Mouse (Mus musculus) mouse trophoblast stem cell (cell line): ENCODE measurements around the gene Zcchc2.

Experiments used
- in situ Hi-C, 2 experiments: fragments of 300-500 bp; cut with MseI, MboI; formaldehyde crosslinking; loops; 2 replicates in 1 of 2; 3 replicates in 1 of 2; pipeline ENCODE4 v1.15.1; 2025

Zcchc2 gene

GRCm38 (mm10) chr1:106071237-106072070 lies 81.2 kb downstream of the Zcchc2 start:
- in situ Hi-C loops = loop anchor here (5.0 to 10.0 kb wide), 2 partner anchors 321 to 323 kb away; no protein-coding TSS in a partner anchor

GRCm38 (mm10) chr1:106072071-106072440 lies 81.8 kb downstream of the Zcchc2 start:
- in situ Hi-C loops = loop anchor here (5.0 to 10.0 kb wide), 2 partner anchors 320 to 323 kb away; no protein-coding TSS in a partner anchor

- in situ Hi-C loops = loop anchor here (5.0 to 10.0 kb wide), 2 partner anchors 319 to 322 kb away; no protein-coding TSS in a partner anchor
These were observed 83.0 kb downstream of the Zcchc2 start for GRCm38 (mm10) chr1:106073166-106073565.

GRCm38 (mm10) chr1:106074141-106074540 lies 83.9 kb downstream of the Zcchc2 start:
- in situ Hi-C loops = loop anchor here (5.0 to 10.0 kb wide), 2 partner anchors 318 to 321 kb away; no protein-coding TSS in a partner anchor

- in situ Hi-C loops = loop anchor here (5.0 to 10.0 kb wide), 2 partner anchors 318 to 320 kb away; no protein-coding TSS in a partner anchor
These were observed 84.5 kb downstream of the Zcchc2 start for GRCm38 (mm10) chr1:106074656-106075055.

- in situ Hi-C loops = loop anchor here in 1 of 2 experiments (10.0 kb wide), 1 partner anchor 318 kb away; no protein-coding TSS in a partner anchor
These were observed 86.4 kb downstream of the Zcchc2 start for GRCm38 (mm10) chr1:106076641-106077040.

- in situ Hi-C loops = loop anchor here in 1 of 2 experiments (10.0 kb wide), 1 partner anchor 318 kb away; no protein-coding TSS in a partner anchor
These were observed 87.0 kb downstream of the Zcchc2 start for GRCm38 (mm10) chr1:106077166-106077565.
